Mouse (Mus musculus) kidney, postnatal 0 days (tissue): ENCODE measurements around the gene Gpr35. TPM values are rescaled to one million over a fixed set of nuclear protein-coding genes. Genes with fewer than 3 reads are reported as not detected.
"Not testable (repeated sequence)": the region's sequence is repeated elsewhere in the genome, so short reads cannot be mapped to it uniquely, and the experiment has no call there.

ENCODE experiments used
- ATAC-seq: fragments of 200-750 bp; cut with Nextera tagmentation; replicated peaks from 2 replicates; pipeline ENCODE4 v1.8.0; 2017; ENCODE audit warnings: low read depth, moderate number of reproducible peaks, moderate TSS enrichment, moderate library complexity; ENCODE audit not compliant: low FRiP score
- DNase-seq: peaks from one replicate; pipeline ENCODE4 v3.0.0-alpha.2; 2016; ENCODE audit warnings: low spot score
- H3K27ac ChIP-seq: fragments of 300-500 bp; sonication (generic); 2 replicates; pipeline ENCODE4 v1.5.1; 2014; ENCODE audit warnings: mild to moderate bottlenecking
- H3K27me3 ChIP-seq: fragments of 300-500 bp; sonication (generic); 2 replicates; pipeline ENCODE4 v1.6.1; 2014; ENCODE audit warnings: low read length, mixed read lengths; ENCODE audit not compliant: insufficient read depth
- H3K36me3 ChIP-seq: fragments of 300-500 bp; sonication (generic); 2 replicates; pipeline ENCODE4 v1.6.1; 2014; ENCODE audit warnings: low read length, mixed read lengths; ENCODE audit not compliant: insufficient read depth
- H3K4me1 ChIP-seq: fragments of 300-500 bp; sonication (generic); replicated peaks from 2 replicates; pipeline ENCODE4 v1.6.1; 2014; ENCODE audit warnings: antibody characterized with exemption, low read length, mixed read lengths; ENCODE audit not compliant: insufficient read depth
- H3K4me2 ChIP-seq: fragments of 300-500 bp; sonication (generic); 2 replicates; pipeline ENCODE4 v1.6.1; 2014; ENCODE audit warnings: mild to moderate bottlenecking, low read length, moderate library complexity, mixed read lengths
- H3K4me3 ChIP-seq: fragments of 300-500 bp; sonication (generic); replicated peaks from 2 replicates; pipeline ENCODE4 v1.5.1; 2014; ENCODE audit warnings: low read depth, low read length
- H3K9ac ChIP-seq: fragments of 300-500 bp; sonication (generic); 2 replicates; pipeline ENCODE4 v1.6.1; 2014; ENCODE audit warnings: low read depth, low read length
- H3K9me3 ChIP-seq: fragments of 300-500 bp; sonication (generic); replicated peaks from 2 replicates; pipeline ENCODE4 v1.6.1; 2016; ENCODE audit warnings: low read length, inconsistent platforms, mixed read lengths
- CTCF ChIP-seq: IDR thresholded peaks from 2 replicates; pipeline ENCODE4 v1.5.1; 2016; ENCODE audit warnings: antibody characterized with exemption, low read depth, mild to moderate bottlenecking, moderate library complexity
- WGBS: fragments of 180-500 bp; shearing (Covaris S2); extraction: QIAGEN DNeasy Blood & Tissue Kit; methylation state at CpG from one replicate; pipeline ENCODE4 v1.1.7; 2014; 5-methylcytosine and 5-hydroxymethylcytosine counted together
- polyA plus RNA-seq: library from polyadenylated mRNA; unstranded; fragments of >200 nt; fragmentation: Nextera tagmentation; extraction: Ambion mirVana; gene quantifications from 2 replicates; pipeline ENCODE4 v1.2.1, GENCODE M21; 2015

Gene Gpr35
- polyA plus RNA-seq, 1 experiment from 2014 or later = 0.42 TPM

DNA sequence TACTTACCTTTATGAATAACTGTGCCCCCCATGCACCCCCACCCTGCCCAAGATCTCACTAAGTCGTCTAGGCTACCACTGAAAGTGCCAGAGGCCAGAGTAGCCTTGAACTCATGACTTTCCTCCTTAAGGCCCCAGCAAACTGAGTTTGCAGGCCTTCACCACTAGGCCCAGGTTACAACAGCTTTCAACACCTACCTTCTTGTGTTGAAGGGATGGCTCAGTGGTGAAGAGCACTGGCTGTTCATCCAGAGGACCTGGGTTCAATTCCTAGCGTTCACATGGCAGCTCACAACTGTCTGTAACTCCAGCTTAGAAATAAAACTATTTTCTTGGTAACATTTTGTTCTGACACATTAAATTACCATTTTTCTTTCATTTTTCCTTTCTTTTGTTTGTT is 3.0 kb downstream of the Gpr35 start:
- WGBS = 71% methylated on average over 2 of the region's 2 CpGs
- no peak for TF ChIP-seq CTCF

GRCm38 (mm10) chr1:92956571-92957335 is 6.1 kb downstream of the Gpr35 start:
- not testable (repeated sequence) for H3K4me1 ChIP-seq

More for the DNA sequence above, 3.0 kb downstream of the Gpr35 start:
- no peaks in the 10 kb centered on the region for H3K27me3 ChIP-seq
- no peaks in the 10 kb centered on the region for H3K4me1 ChIP-seq
- no peak overlapping the region for H3K27ac ChIP-seq
- no peaks in the 10 kb centered on the region for H3K9me3 ChIP-seq
- no peaks in the 10 kb centered on the region for H3K36me3 ChIP-seq
- no peak overlapping the region for H3K4me2 ChIP-seq
- ATAC-seq (no peak), DNase-seq (no peak)
- no peak overlapping the region for H3K9ac ChIP-seq
- H3K4me3 ChIP-seq = no peak overlapping the region

GRCm38 (mm10) chr1:92958999-92959398 is 8.3 kb downstream of the Gpr35 start:
- no peak overlapping the region for H3K4me3 ChIP-seq
- no peak overlapping the region for H3K4me2 ChIP-seq
- no peak overlapping the region for H3K27ac ChIP-seq
- TF ChIP-seq CTCF = no peak
- H3K36me3 ChIP-seq = no peaks in the 10 kb centered on the region
- 68% methylated on average over 1 of the region's 1 CpGs for WGBS
- no peak for DNase-seq
- no peaks in the 10 kb centered on the region for H3K9me3 ChIP-seq
- no peaks in the 10 kb centered on the region for H3K4me1 ChIP-seq
- no peaks in the 10 kb centered on the region for H3K27me3 ChIP-seq
- ATAC-seq = no peak
- no peak overlapping the region for H3K9ac ChIP-seq

More at GRCm38 (mm10) chr1:92956571-92957335, 6.1 kb downstream of the Gpr35 start:
- DNase-seq, H3K27me3 ChIP-seq, H3K9ac ChIP-seq, ATAC-seq, H3K27ac ChIP-seq, H3K4me3 ChIP-seq, H3K36me3 ChIP-seq, H3K9me3 ChIP-seq: not testable (repeated sequence)
- peak; percentile 78 for TF ChIP-seq CTCF
- 5% methylated on average over 11 of the region's 11 CpGs for WGBS
- H3K4me2 ChIP-seq = peak overlapping the region; percentile 30

DNA sequence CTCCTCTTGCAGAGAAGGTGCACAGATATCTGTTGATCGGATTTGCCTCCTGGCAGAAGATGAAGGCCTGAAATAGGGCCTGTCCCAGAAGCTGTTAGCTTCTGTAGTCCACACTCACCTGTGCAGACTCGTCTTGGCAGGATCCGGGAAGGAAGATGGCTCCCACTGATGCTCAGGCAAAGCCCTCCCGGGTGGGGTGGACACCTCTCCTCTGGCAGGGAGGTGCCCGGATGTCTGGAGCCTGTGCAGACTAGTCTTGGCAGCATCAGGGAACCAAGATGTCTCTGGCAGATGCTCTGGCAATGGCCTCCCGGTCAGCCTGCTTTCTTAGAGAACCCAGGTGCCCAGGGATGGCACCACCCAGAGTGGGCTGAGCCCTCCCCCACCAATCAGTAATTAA is 20.1 kb downstream of the Gpr35 start:
- not testable (repeated sequence) for H3K4me2 ChIP-seq, H3K36me3 ChIP-seq, ATAC-seq, H3K27ac ChIP-seq, H3K27me3 ChIP-seq, DNase-seq, H3K9ac ChIP-seq, H3K4me3 ChIP-seq, H3K4me1 ChIP-seq, H3K9me3 ChIP-seq
- WGBS = 85% methylated on average over 6 of the region's 6 CpGs

- H3K4me2 ChIP-seq = no peak overlapping the region
- H3K4me1 ChIP-seq = no peaks in the 10 kb centered on the region
- H3K9ac ChIP-seq = no peak overlapping the region
- 78% methylated on average over 7 of the region's 7 CpGs for WGBS
- H3K4me3 ChIP-seq = no peak overlapping the region
- no peak for DNase-seq
- no peaks in the 10 kb centered on the region for H3K9me3 ChIP-seq
- no peak for TF ChIP-seq CTCF
- no peak overlapping the region for H3K27ac ChIP-seq
- H3K36me3 ChIP-seq = no peaks in the 10 kb centered on the region
- H3K27me3 ChIP-seq = no peaks in the 10 kb centered on the region
- no peak for ATAC-seq
These were observed 21.5 kb downstream of the Gpr35 start for GRCm38 (mm10) chr1:92971879-92972795.

DNA sequence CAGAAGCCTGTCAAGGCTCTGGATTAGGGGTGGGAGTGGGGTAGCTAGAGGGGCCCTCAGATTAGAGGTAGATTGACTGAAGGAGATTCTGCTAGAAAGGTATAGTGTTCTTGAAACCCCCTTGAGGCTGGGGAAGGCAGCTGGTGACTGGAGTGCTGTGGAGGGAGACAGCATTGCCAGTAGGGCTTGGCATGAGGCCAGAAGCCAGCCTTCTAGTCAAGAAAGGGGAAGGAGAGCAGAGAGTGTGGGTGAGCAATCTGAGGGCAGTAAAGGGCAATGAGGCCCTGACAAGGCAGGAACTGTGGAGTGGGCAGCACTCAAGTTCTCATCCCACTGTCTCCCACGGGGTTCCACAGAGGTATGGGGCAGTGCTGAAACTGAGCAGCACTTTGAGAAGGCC is 22.2 kb downstream of the Gpr35 start:
- no peak overlapping the region for H3K4me2 ChIP-seq
- H3K27ac ChIP-seq = no peak overlapping the region
- 50% methylated on average over 1 of the region's 1 CpGs for WGBS
- DNase-seq (peak; percentile 47), ATAC-seq (peak; percentile 43; the same call in 1 of the 2 replicates)
- no peaks in the 10 kb centered on the region for H3K4me1 ChIP-seq
- no peak for TF ChIP-seq CTCF
- no peaks in the 10 kb centered on the region for H3K9me3 ChIP-seq
- H3K27me3 ChIP-seq = no peaks in the 10 kb centered on the region
- no peak overlapping the region for H3K4me3 ChIP-seq
- H3K36me3 ChIP-seq = no peaks in the 10 kb centered on the region
- no peak overlapping the region for H3K9ac ChIP-seq
